Mouse (Mus musculus): ENCODE measurements at regions not wholly inside any gene's neighbourhood (a gene's known extent, or its start where the extent isn't known, plus 50 kb on each side); places are given as distances from the start of the nearest gene placed in this dataset.

DNA sequence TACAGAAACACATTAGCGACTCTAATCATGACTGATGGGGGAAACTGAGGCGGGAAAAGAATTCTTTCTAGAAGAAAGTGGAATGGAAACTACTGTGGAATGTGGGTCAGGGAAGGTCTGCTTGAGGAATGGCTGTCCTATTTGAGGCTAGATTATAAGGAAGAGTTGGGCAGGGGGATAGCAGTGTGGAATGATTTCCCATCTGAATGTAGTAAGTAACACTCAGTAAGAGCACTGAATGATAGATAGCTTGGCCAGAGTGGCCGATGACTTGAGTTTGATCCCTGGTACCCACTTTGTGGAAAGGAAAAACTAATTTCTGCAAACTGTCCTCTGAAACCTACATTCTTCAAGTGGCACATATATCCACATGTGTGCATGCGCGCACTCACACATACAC lies 120.5 kb upstream of the Mmadhc start:
- 97% methylated on average over 5 of the region's 5 CpGs for WGBS
- ATAC-seq (replicated peaks; ENCODE audit: low FRiP score, low read depth), result no peak
- H3K27ac ChIP-seq, result no peak overlapping the region

DNA sequence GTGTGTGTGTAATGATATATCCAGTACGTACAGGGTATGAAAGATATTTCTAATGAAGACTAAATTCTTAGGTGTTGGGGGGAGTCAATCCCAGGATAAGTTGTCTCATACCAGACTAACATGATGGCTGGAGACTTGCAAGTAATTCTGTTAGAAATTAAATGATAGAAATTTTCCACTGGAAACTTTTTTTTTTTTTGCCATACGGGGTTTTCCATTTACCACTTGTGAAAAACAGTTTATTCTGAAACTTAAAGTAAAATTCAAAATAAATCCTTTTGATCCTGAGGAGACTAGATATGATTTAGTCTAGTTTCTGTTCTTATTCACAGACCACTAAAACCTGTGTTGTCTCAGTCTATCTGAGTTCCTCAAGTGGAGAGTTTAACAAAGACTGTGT lies 119.5 kb upstream of the Mmadhc start:
- Histone ChIP-seq H3K36me3 (ENCODE audit: insufficient read depth, low read length) (no peaks in the 10 kb centered on the region), H3K4me2 (ENCODE audit: low read length) (no peak overlapping the region), H3K27ac (no peak overlapping the region), H3K27me3 (ENCODE audit: insufficient read depth, low read length) (no peaks in the 10 kb centered on the region), H3K4me3 (replicated peaks; ENCODE audit: low read depth, low read length) (no peak overlapping the region), H3K9ac (ENCODE audit: low read depth, low read length) (no peak overlapping the region), H3K9me3 (replicated peaks; ENCODE audit: low read length) (no peaks in the 10 kb centered on the region), H3K4me1 (replicated peaks; ENCODE audit: insufficient read depth, low read length) (no peaks in the 10 kb centered on the region)
- ATAC-seq (replicated peaks; ENCODE audit: low FRiP score, low read depth) (no peak), DNase-seq (ENCODE audit: low spot score) (no peak)
- no peak for TF ChIP-seq CTCF (IDR thresholded peaks at IDR 0.05; ENCODE audit: low read depth)
- 93% methylated on average over 2 of the region's 2 CpGs for WGBS

More for the DNA sequence above, 120.5 kb upstream of the Mmadhc start:
- H3K36me3 ChIP-seq (ENCODE audit: insufficient read depth, low read length), result no peaks in the 10 kb centered on the region
- H3K9me3 ChIP-seq (replicated peaks; ENCODE audit: low read length), result no peaks in the 10 kb centered on the region
- no peak for TF ChIP-seq CTCF (IDR thresholded peaks at IDR 0.05; ENCODE audit: low read depth)
- no peak overlapping the region for H3K4me2 ChIP-seq (ENCODE audit: low read length)
- no peak for DNase-seq (ENCODE audit: low spot score)
- no peak overlapping the region for H3K9ac ChIP-seq (ENCODE audit: low read depth, low read length)
- H3K4me1 ChIP-seq (replicated peaks; ENCODE audit: insufficient read depth, low read length), result no peaks in the 10 kb centered on the region
- no peaks in the 10 kb centered on the region for H3K27me3 ChIP-seq (ENCODE audit: insufficient read depth, low read length)
- H3K4me3 ChIP-seq (replicated peaks; ENCODE audit: low read depth, low read length), result no peak overlapping the region

DNA sequence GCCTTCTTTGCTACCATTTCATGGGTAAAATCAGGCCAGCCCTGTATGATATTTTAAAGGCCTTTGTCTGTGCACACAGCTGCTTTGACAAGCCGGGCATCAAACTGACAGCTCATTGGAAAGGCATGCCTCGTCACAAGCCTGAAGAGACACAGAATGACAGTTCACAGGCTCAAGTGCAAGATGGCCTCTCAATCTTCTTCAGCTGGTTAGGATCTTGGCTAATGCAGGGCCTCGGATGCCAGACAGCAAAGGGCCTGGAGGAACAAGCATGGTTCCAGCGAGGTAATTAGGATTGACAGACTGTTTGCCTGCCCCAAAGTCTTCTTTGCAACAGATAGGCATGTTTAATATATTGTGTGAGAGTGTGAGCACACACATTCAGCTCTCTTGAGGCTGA lies 109.3 kb upstream of the Mmadhc start:
- no peak for ATAC-seq (replicated peaks; ENCODE audit: low FRiP score, low read depth)
- H3K27me3 ChIP-seq (ENCODE audit: insufficient read depth, low read length), result no peaks in the 10 kb centered on the region
- no peak for DNase-seq (ENCODE audit: low spot score)
- H3K4me3 ChIP-seq (replicated peaks; ENCODE audit: low read depth, low read length), result no peak overlapping the region
- 83% methylated on average over 4 of the region's 4 CpGs for WGBS
- no peaks in the 10 kb centered on the region for H3K36me3 ChIP-seq (ENCODE audit: insufficient read depth, low read length)
- H3K27ac ChIP-seq, result no peak overlapping the region
- no peak overlapping the region for H3K9ac ChIP-seq (ENCODE audit: low read depth, low read length)
- no peak for TF ChIP-seq CTCF (IDR thresholded peaks at IDR 0.05; ENCODE audit: low read depth)
- H3K9me3 ChIP-seq (replicated peaks; ENCODE audit: low read length), result no peaks in the 10 kb centered on the region
- H3K4me2 ChIP-seq (ENCODE audit: low read length), result no peak overlapping the region
- H3K4me1 ChIP-seq (replicated peaks; ENCODE audit: insufficient read depth, low read length), result no peaks in the 10 kb centered on the region

DNA sequence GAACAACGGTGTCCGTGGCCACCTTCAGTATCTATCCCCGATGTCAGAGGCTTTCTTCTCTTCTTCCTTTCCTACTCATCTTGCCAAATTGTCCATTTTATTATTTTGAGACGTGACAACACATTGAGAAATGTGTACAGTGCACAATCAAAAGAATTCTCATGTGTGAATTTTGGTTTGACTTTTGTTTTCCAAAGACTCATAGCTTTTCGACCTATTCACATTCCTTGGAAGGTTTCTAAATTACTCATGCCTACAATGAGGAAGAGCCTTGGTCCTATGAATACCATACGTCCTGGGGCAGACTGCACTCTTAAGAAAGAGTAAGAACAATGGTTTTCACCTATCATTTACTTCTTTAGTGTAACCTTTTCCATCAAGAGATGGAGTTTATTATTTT lies 106.5 kb upstream of the Mmadhc start:
- no peak for TF ChIP-seq CTCF (IDR thresholded peaks at IDR 0.05; ENCODE audit: low read depth)
- H3K27ac ChIP-seq, result no peak overlapping the region
- 85% methylated on average over 6 of the region's 6 CpGs for WGBS
- no peak overlapping the region for H3K4me3 ChIP-seq (replicated peaks; ENCODE audit: low read depth, low read length)
- no peak for ATAC-seq (replicated peaks; ENCODE audit: low FRiP score, low read depth)
- no peak overlapping the region for H3K4me2 ChIP-seq (ENCODE audit: low read length)
- no peak overlapping the region for H3K9ac ChIP-seq (ENCODE audit: low read depth, low read length)
- no peaks in the 10 kb centered on the region for H3K27me3 ChIP-seq (ENCODE audit: insufficient read depth, low read length)
- no peaks in the 10 kb centered on the region for H3K9me3 ChIP-seq (replicated peaks; ENCODE audit: low read length)
- no peak for DNase-seq (ENCODE audit: low spot score)
- H3K36me3 ChIP-seq (ENCODE audit: insufficient read depth, low read length), result no peaks in the 10 kb centered on the region
- H3K4me1 ChIP-seq (replicated peaks; ENCODE audit: insufficient read depth, low read length), result no peaks in the 10 kb centered on the region

DNA sequence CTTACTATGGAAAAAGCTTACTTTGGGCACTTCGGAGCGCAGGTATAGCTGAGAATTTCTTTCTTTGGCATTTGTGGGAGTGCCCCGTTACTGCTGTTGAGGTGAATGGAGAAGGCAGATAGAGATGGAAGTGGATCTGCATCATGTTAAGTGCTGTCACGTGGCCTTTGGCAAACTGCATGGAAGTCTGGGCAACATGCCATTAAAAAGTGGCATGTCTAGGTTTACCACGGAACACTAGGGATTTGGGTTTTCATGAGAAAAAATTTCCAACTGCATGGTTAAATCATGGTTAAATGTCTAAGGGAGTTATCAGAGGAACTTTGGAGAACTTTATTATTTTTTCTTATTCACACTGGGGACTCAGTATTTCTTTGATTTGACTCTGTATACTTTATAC lies 102.0 kb upstream of the Mmadhc start:
- no peak for ATAC-seq (replicated peaks; ENCODE audit: low FRiP score, low read depth)
- TF ChIP-seq CTCF (IDR thresholded peaks at IDR 0.05; ENCODE audit: low read depth), result no peak
- WGBS, result 88% methylated on average over 5 of the region's 5 CpGs
- DNase-seq (ENCODE audit: low spot score), result no peak
- Histone ChIP-seq H3K27me3 (ENCODE audit: insufficient read depth, low read length) (no peaks in the 10 kb centered on the region), H3K9me3 (replicated peaks; ENCODE audit: low read length) (no peaks in the 10 kb centered on the region), H3K4me3 (replicated peaks; ENCODE audit: low read depth, low read length) (no peak overlapping the region), H3K9ac (ENCODE audit: low read depth, low read length) (no peak overlapping the region), H3K4me1 (replicated peaks; ENCODE audit: insufficient read depth, low read length) (no peaks in the 10 kb centered on the region), H3K4me2 (ENCODE audit: low read length) (no peak overlapping the region), H3K36me3 (ENCODE audit: insufficient read depth, low read length) (no peaks in the 10 kb centered on the region), H3K27ac (no peak overlapping the region)

DNA sequence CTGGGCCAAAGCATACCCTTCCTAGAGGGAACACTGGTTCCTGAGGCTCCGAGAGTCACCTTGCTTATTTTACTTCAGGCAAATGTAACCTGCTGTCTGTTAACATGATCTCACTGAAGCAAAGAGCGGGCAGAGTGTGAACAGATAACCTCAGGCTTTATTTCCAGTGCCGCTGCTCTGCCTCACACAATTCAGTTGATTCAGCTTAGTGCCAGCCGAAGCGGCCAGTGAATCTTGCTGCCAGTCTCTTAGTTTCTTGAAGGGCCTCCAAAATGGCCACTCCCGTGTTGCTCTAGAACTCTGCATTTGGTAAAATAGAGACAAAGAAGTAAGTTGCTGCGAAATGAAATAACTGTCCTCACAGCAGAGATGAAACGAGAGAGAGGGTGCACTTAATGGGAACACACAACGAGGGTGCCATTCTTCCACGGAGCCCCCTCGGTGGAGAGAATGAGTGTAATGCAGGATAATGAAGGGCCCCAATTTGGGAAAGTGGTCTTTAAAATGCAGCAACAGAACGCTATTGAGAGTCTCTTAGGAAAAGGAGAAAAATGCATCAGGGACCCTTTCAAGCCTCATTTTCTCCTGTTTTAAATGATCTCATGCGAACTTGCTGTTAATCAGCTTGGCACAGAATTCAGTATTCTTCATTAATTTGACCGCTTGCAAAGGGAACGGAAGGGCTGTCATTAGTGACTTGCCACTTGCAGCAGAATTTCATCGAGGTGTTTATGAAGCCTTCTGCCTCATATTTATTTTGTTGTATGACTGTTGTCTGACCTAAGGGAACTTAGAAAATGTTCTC lies 81.2 kb upstream of the Mmadhc start:
- no peak for TF ChIP-seq CTCF (IDR thresholded peaks at IDR 0.05; ENCODE audit: low read depth)
- WGBS, result 80% methylated on average over 16 of the region's 16 CpGs
- H3K4me2 ChIP-seq (ENCODE audit: low read length), result no peak overlapping the region

DNA sequence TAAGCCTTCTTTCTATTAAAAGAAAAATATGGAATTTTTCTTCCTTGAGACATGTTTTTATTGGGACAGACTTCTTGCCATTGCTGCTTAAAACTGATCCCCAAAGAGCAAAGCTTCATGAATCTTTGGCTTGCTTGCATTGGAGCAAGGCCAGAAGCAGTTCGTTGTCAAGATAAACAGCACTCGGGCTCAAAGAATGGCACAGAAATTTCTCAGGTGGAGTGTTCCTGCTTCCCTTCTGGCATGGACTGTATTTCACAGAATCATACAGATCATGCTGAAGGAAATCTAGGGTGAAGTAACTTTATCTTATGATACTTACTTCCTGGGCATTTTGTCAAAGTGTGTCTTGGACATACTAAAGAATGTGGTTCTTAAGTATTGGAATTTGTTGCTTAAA lies 77.0 kb upstream of the Mmadhc start:
- TF ChIP-seq CTCF (IDR thresholded peaks at IDR 0.05; ENCODE audit: low read depth), result no peak
- no peak overlapping the region for H3K4me2 ChIP-seq (ENCODE audit: low read length)
- H3K4me1 ChIP-seq (replicated peaks; ENCODE audit: insufficient read depth, low read length), result no peaks in the 10 kb centered on the region
- no peaks in the 10 kb centered on the region for H3K9me3 ChIP-seq (replicated peaks; ENCODE audit: low read length)
- ATAC-seq (replicated peaks; ENCODE audit: low FRiP score, low read depth) (no peak), DNase-seq (ENCODE audit: low spot score) (peak; percentile 11)
- no peak overlapping the region for H3K9ac ChIP-seq (ENCODE audit: low read depth, low read length)
- H3K27ac ChIP-seq, result no peak overlapping the region
- no peak overlapping the region for H3K4me3 ChIP-seq (replicated peaks; ENCODE audit: low read depth, low read length)
- 43% methylated on average over 2 of the region's 2 CpGs for WGBS
- H3K27me3 ChIP-seq (ENCODE audit: insufficient read depth, low read length), result no peaks in the 10 kb centered on the region
- H3K36me3 ChIP-seq (ENCODE audit: insufficient read depth, low read length), result no peaks in the 10 kb centered on the region

More for the DNA sequence above, 81.2 kb upstream of the Mmadhc start:
- DNase-seq (ENCODE audit: low spot score) (no peak), ATAC-seq (replicated peaks; ENCODE audit: low FRiP score, low read depth) (no peak)
- Histone ChIP-seq H3K9ac (ENCODE audit: low read depth, low read length) (no peak overlapping the region), H3K27ac (no peak overlapping the region), H3K9me3 (replicated peaks; ENCODE audit: low read length) (no peaks in the 10 kb centered on the region), H3K4me3 (replicated peaks; ENCODE audit: low read depth, low read length) (no peak overlapping the region), H3K27me3 (ENCODE audit: insufficient read depth, low read length) (no peaks in the 10 kb centered on the region), H3K4me1 (replicated peaks; ENCODE audit: insufficient read depth, low read length) (no peaks in the 10 kb centered on the region), H3K36me3 (ENCODE audit: insufficient read depth, low read length) (no peaks in the 10 kb centered on the region)

Data from kidney, postnatal 0 days (tissue).